In the genomic region with DNA sequence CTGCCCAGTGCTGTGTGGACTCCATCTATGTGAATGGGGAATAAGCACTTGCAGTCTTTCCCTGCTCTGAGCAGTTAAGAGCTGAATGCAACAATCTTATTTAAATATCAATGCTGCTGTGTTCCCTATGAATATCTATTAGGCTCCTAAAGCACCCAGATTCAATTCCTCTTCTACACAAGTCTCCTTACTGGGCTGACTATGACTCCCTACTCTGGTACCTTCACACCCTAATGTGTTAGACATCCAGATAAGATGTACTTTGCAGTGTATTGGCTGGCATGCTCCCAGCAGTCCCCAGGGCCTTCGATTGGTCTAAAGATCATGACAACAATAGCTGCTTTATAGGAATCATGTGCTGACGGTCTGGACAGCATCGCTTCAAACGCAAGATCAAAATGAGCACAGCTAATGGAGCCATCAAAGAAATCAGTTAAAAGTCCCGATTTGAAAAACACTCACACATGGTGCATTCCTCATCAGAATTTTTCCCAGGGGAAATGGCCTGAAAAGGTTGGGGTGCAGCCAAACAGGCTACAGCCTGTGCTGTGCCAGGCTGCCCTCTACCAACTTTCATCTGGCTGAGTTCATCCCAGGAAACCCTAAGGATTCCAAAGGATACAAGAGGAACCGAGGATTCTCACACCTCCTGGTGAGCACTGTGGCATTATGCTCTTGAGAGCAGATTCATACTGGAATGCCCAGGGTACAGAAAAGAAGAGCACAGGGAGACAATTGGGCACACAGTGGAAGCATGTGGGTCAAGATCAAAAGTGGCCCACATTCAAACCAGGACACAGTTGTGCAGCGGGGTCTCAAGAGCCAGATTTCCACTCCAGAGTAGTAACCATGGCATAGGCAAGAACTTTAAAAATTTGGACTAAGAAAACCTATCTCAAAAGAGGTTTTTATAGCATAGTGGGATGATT, we compare ENCODE assay signal across 11 mouse cellular contexts.
A peak's percentile ranks its signal among the peaks of the same experiment; 100 is the strongest.
DNase-seq lines count a peak whose midpoint lies in the region; ATAC-seq lines count a peak whose summit lies in the region.
"Had no signal": no experiment of that assay in that cellular context is flagged by ENCODE, and none has a peak within 500 bp of the region (broad histone marks: within the 10 kb centered on the region; RNA-seq: fewer than 3 reads in every experiment).

No protein-coding gene starts in this region.

- H3K36me3 ChIP-seq in forebrain, embryonic 14.5 days (ENCODE audit: control insufficient read depth, insufficient read depth, low read length), result no peaks in the 10 kb centered on the region
- H3K36me3 ChIP-seq in midbrain, embryonic 14.5 days (ENCODE audit: control insufficient read depth, insufficient read depth, low read length), result no peaks in the 10 kb centered on the region
- H3K36me3 ChIP-seq in intestine, embryonic 16.5 days (ENCODE audit: control insufficient read depth, insufficient read depth, low read length), result no peaks in the 10 kb centered on the region

- no peak overlapping the region for H3K9ac ChIP-seq in forebrain, embryonic 14.5 days (ENCODE audit: low read length)
- H3K9ac ChIP-seq in midbrain, embryonic 14.5 days (replicated peaks; ENCODE audit: low read length), result no peak overlapping the region
- H3K9ac ChIP-seq in intestine, embryonic 16.5 days (ENCODE audit: low read depth, low read length), result no peak overlapping the region
- H3K9ac ChIP-seq: liver, embryonic 14.5 days had no signal

- ATAC-seq in forebrain, embryonic 14.5 days, result peak; percentile 91
- peak; percentile 74 for ATAC-seq in midbrain, embryonic 14.5 days (ENCODE audit: low FRiP score, low TSS enrichment)
- no peak for ATAC-seq in intestine, embryonic 16.5 days

- WGBS in forebrain, embryonic 14.5 days, result 37% methylated on average over 7 of the region's 7 CpGs
- WGBS in midbrain, embryonic 14.5 days, result 43% methylated on average over 7 of the region's 7 CpGs
- WGBS in intestine, embryonic 16.5 days, result 83% methylated on average over 7 of the region's 7 CpGs

- peak; percentile 22 to 29 for DNase-seq in layer of hippocampus, postnatal 14 days (ENCODE audit: low spot score in 2 of 2)
- no peak for DNase-seq in layer of hippocampus, adult 18-20 months (ENCODE audit: low spot score in 2 of 2)
- peak; percentile 14 for DNase-seq in NIH3T3 (ENCODE audit: low read depth)
- DNase-seq in forebrain, embryonic 14.5 days (ENCODE audit: low spot score), result peak; percentile 71
- DNase-seq in midbrain, embryonic 14.5 days, result peak; percentile 53
- no peak for DNase-seq in cerebellum, adult 9-10 months
- DNase-seq: cerebellum, adult 9-11 months; kidney, adult 11 months had no signal

- no peak overlapping the region; the same call in 1 of the 2 replicates for H3K4me2 ChIP-seq in forebrain, embryonic 14.5 days (ENCODE audit: low read length)
- no peak overlapping the region for H3K4me2 ChIP-seq in midbrain, embryonic 14.5 days (ENCODE audit: low read length)
- H3K4me2 ChIP-seq in intestine, embryonic 16.5 days (ENCODE audit: low read depth, low read length), result no peak overlapping the region

- no peaks in the 10 kb centered on the region for H3K27me3 ChIP-seq in forebrain, embryonic 14.5 days (replicated peaks; ENCODE audit: control insufficient read depth, insufficient read depth, low read length)
- H3K27me3 ChIP-seq in midbrain, embryonic 14.5 days (ENCODE audit: control insufficient read depth, insufficient read depth, low read length), result no peaks in the 10 kb centered on the region
- H3K27me3 ChIP-seq in intestine, embryonic 16.5 days (replicated peaks; ENCODE audit: control insufficient read depth, insufficient read depth, low read length), result no peaks in the 10 kb centered on the region

- no peak overlapping the region for H3K4me3 ChIP-seq in forebrain, embryonic 14.5 days (ENCODE audit: low read depth, low read length)
- no peak overlapping the region for H3K4me3 ChIP-seq in midbrain, embryonic 14.5 days (replicated peaks; ENCODE audit: low read depth, low read length)
- H3K4me3 ChIP-seq in intestine, embryonic 16.5 days (ENCODE audit: low read length), result no peak overlapping the region

- H3K4me1 ChIP-seq in forebrain, embryonic 14.5 days (ENCODE audit: control insufficient read depth, insufficient read depth, low read length), result peaks cover 8% of the 10 kb centered on the region; the same call in 1 of the 2 replicates
- H3K4me1 ChIP-seq in midbrain, embryonic 14.5 days (ENCODE audit: control insufficient read depth, insufficient read depth, low read length), result 0 out of 2 replicates have a peak, but pooled peaks cover 7% of the 10 kb centered on the region
- no peaks in the 10 kb centered on the region for H3K4me1 ChIP-seq in intestine, embryonic 16.5 days (ENCODE audit: control insufficient read depth, insufficient read depth, low read length)

- no peaks in the 10 kb centered on the region for H3K9me3 ChIP-seq in forebrain, embryonic 14.5 days (replicated peaks; ENCODE audit: control insufficient read depth, low read length)
- H3K9me3 ChIP-seq in midbrain, embryonic 14.5 days (ENCODE audit: control insufficient read depth, low read length), result no peaks in the 10 kb centered on the region
- H3K9me3 ChIP-seq in intestine, embryonic 16.5 days (ENCODE audit: control insufficient read depth, low read length), result no peaks in the 10 kb centered on the region

- 0 out of 2 replicates have a peak overlapping the region, but pooled peaks have one; percentile 2 for H3K27ac ChIP-seq in forebrain, embryonic 14.5 days (ENCODE audit: low read depth, low read length)
- H3K27ac ChIP-seq in midbrain, embryonic 14.5 days (replicated peaks; ENCODE audit: low read depth, low read length), result no peak overlapping the region
- H3K27ac ChIP-seq in intestine, embryonic 16.5 days (ENCODE audit: low read length), result no peak overlapping the region
- H3K27ac ChIP-seq: liver, embryonic 14.5 days; macrophage had no signal

Comparison
In these comparisons a context has a peak if more than half of its experiments do, and no peak if none do; other contexts are left out.
1. DNase-seq: peak in layer of hippocampus, postnatal 14 days (2 of 2), NIH3T3 (single experiment), forebrain, embryonic 14.5 days (single experiment) and midbrain, embryonic 14.5 days (single experiment); none in layer of hippocampus, adult 18-20 months (0 of 2) and cerebellum, adult 9-10 months (single experiment).